In genomic region chr7:83892333-83892669, GRCm38 (mm10) we compare ENCODE assay signal across 8 mouse cellular contexts. TPM values are rescaled to one million over a fixed set of nuclear protein-coding genes. Genes with fewer than 3 reads are reported as not detected.
DNase-seq lines count a peak whose midpoint lies in the region; ATAC-seq and TF ChIP-seq lines count a peak whose summit lies in the region.

No protein-coding gene starts in this region.

- no peaks in the 10 kb centered on the region for H3K27me3 ChIP-seq in kidney, embryonic 15.5 days
- no peaks in the 10 kb centered on the region for H3K27me3 ChIP-seq in intestine, embryonic 14.5 days (replicated peaks; ENCODE audit: control insufficient read depth, insufficient read depth, low read length)
- H3K27me3 ChIP-seq in midbrain, postnatal 0 days (ENCODE audit: insufficient read depth, low read length) = no peaks in the 10 kb centered on the region

- peak overlapping the region; percentile 84 for H3K9ac ChIP-seq in kidney, embryonic 15.5 days
- peak overlapping the region; percentile 74 for H3K9ac ChIP-seq in intestine, embryonic 14.5 days (ENCODE audit: low read length)
- peak overlapping the region; percentile 80 for H3K9ac ChIP-seq in midbrain, postnatal 0 days (replicated peaks; ENCODE audit: low read length, poor library complexity, severe bottlenecking)

- peak overlapping the region; percentile 71 for H3K4me2 ChIP-seq in kidney, embryonic 15.5 days
- H3K4me2 ChIP-seq in intestine, embryonic 14.5 days (ENCODE audit: low read length) = peak overlapping the region; percentile 80
- peak overlapping the region; percentile 80 for H3K4me2 ChIP-seq in midbrain, postnatal 0 days (ENCODE audit: low read depth, low read length, poor library complexity, severe bottlenecking)

- DNase-seq in kidney, postnatal 25 days = no peak
- no peak for DNase-seq in intestine, embryonic 14.5 days (ENCODE audit: low spot score)
- no peak for DNase-seq in midbrain, postnatal 0 days (ENCODE audit: low spot score)
- DNase-seq in layer of hippocampus, adult 18-20 months (ENCODE audit: low spot score in 2 of 2) = no peak
- DNase-seq in left cerebral cortex, adult 9 months (ENCODE audit: low spot score in 2 of 2) = no peak
- DNase-seq in cerebellum, postnatal 36 days = no peak

- peaks cover 16% of the 10 kb centered on the region for H3K4me1 ChIP-seq in kidney, embryonic 15.5 days
- no peaks in the 10 kb centered on the region for H3K4me1 ChIP-seq in brown adipose tissue, adult 24 weeks (ENCODE audit: control insufficient read depth, insufficient read depth, insufficient read length, low read length)
- peaks cover 19% of the 10 kb centered on the region for H3K4me1 ChIP-seq in intestine, embryonic 14.5 days (replicated peaks; ENCODE audit: control insufficient read depth, insufficient read depth, low read length)
- H3K4me1 ChIP-seq in midbrain, postnatal 0 days (ENCODE audit: insufficient read depth, low read length) = peaks cover 10% of the 10 kb centered on the region

- H3K36me3 ChIP-seq in kidney, embryonic 15.5 days = peaks cover 21% of the 10 kb centered on the region
- peaks cover 18% of the 10 kb centered on the region for H3K36me3 ChIP-seq in intestine, embryonic 14.5 days (ENCODE audit: control insufficient read depth, insufficient read depth, low read length)
- H3K36me3 ChIP-seq in midbrain, postnatal 0 days (ENCODE audit: insufficient read depth, low read length) = 0 out of 2 replicates have a peak, but pooled peaks cover 4% of the 10 kb centered on the region

- H3K4me3 ChIP-seq in kidney, embryonic 15.5 days (replicated peaks) = peak overlapping the region; percentile 73
- H3K4me3 ChIP-seq in brown adipose tissue, adult 24 weeks (ENCODE audit: insufficient read depth, low read depth, low read length) = peak overlapping the region; percentile 85
- H3K4me3 ChIP-seq in intestine, embryonic 14.5 days (ENCODE audit: low read depth, low read length) = peak overlapping the region; percentile 58
- H3K4me3 ChIP-seq in midbrain, postnatal 0 days (ENCODE audit: low read depth, low read length) = peak overlapping the region; percentile 74

- peak; percentile 58 for ATAC-seq in kidney, embryonic 15.5 days (replicated peaks; ENCODE audit: low FRiP score)
- peak; percentile 65; the same call in 1 of the 2 replicates for ATAC-seq in intestine, embryonic 14.5 days (replicated peaks; ENCODE audit: low FRiP score, low TSS enrichment, low read depth)
- ATAC-seq in midbrain, postnatal 0 days (ENCODE audit: low FRiP score) = no peak

- WGBS in kidney, embryonic 15.5 days = under 1% methylated on average over 19 of the region's 21 CpGs
- WGBS in intestine, embryonic 14.5 days = 0% methylated on average over 20 of the region's 21 CpGs
- under 1% methylated on average over 19 of the region's 21 CpGs for WGBS in midbrain, postnatal 0 days

- no peak for TF ChIP-seq CTCF in midbrain, postnatal 0 days (IDR thresholded peaks at IDR 0.05)

- no peaks in the 10 kb centered on the region for H3K9me3 ChIP-seq in kidney, embryonic 15.5 days (replicated peaks)
- no peaks in the 10 kb centered on the region for H3K9me3 ChIP-seq in intestine, embryonic 14.5 days (ENCODE audit: control insufficient read depth, low read length)
- H3K9me3 ChIP-seq in midbrain, postnatal 0 days (ENCODE audit: low read length) = no peaks in the 10 kb centered on the region

- H3K27ac ChIP-seq in kidney, embryonic 15.5 days = peak overlapping the region; percentile 93
- peak overlapping the region; percentile 61 for H3K27ac ChIP-seq in brown adipose tissue, adult 24 weeks (replicated peaks; ENCODE audit: low read depth, low read length)
- H3K27ac ChIP-seq in intestine, embryonic 14.5 days (ENCODE audit: low read depth) = peak overlapping the region; percentile 89
- peak overlapping the region; percentile 84 for H3K27ac ChIP-seq in midbrain, postnatal 0 days (ENCODE audit: low read depth, low read length)

RNA-seq across cellular contexts. Expression of gene Mesd, which starts 8.0 kb away (rescaled TPM):
- polyA plus RNA-seq in kidney, embryonic 15.5 days (2015; fragmentation: Nextera tagmentation; extraction: Ambion mirVana) = 115 and 119 TPM in 2 replicates
- 19.9 and 33.7 TPM in 2 replicates for polyA plus RNA-seq in brown adipose tissue, adult 24 weeks (2012; ENCODE audit: insufficient read depth, insufficient read length, missing spikeins)
- 84.5 and 96.8 TPM in 2 replicates for polyA plus RNA-seq in intestine, embryonic 14.5 days (2014; fragmentation: Nextera tagmentation; extraction: Ambion mirVana)
- 26.0 and 50.2 TPM in 2 replicates for total RNA-seq in midbrain, postnatal 0 days (2014; rRNA removed)
- polyA plus RNA-seq in midbrain, postnatal 0 days (2015; fragmentation: Nextera tagmentation; extraction: Ambion mirVana) = 69.1 and 75.0 TPM in 2 replicates
- total RNA-seq in layer of hippocampus, adult 18-20 months (2021) = 10 to 100 TPM; 65.8 to 68.1 TPM

RNA-seq across cellular contexts. Expression of gene Tlnrd1, which starts 8.2 kb away (rescaled TPM):
- polyA plus RNA-seq in kidney, embryonic 15.5 days (2015; fragmentation: Nextera tagmentation; extraction: Ambion mirVana) = 10.4 and 11.0 TPM in 2 replicates
- polyA plus RNA-seq in brown adipose tissue, adult 24 weeks (2012; ENCODE audit: insufficient read depth, insufficient read length, missing spikeins) = 6.5 and 8.8 TPM in 2 replicates
- 13.0 and 17.0 TPM in 2 replicates for polyA plus RNA-seq in intestine, embryonic 14.5 days (2014; fragmentation: Nextera tagmentation; extraction: Ambion mirVana)
- 49.8 and 54.9 TPM in 2 replicates for total RNA-seq in midbrain, postnatal 0 days (2014; rRNA removed)
- polyA plus RNA-seq in midbrain, postnatal 0 days (2015; fragmentation: Nextera tagmentation; extraction: Ambion mirVana) = 9.5 and 10.7 TPM in 2 replicates
- total RNA-seq in layer of hippocampus, adult 18-20 months (2021) = 10 to 100 TPM; 21.5 to 23.9 TPM
